Mouse (Mus musculus) kidney, postnatal 0 days (tissue): ENCODE data around the gene Camkmt. TPM values are rescaled to one million over a fixed set of nuclear protein-coding genes. Genes with fewer than 3 reads are reported as not detected.

Experiments
- ATAC-seq: fragments of 200-750 bp; cut with Nextera tagmentation; replicated peaks from 2 replicates; pipeline ENCODE4 v1.8.0; 2017; ENCODE audit warnings: low read depth, moderate number of reproducible peaks, moderate TSS enrichment, moderate library complexity; ENCODE audit not compliant: low FRiP score
- DNase-seq: peaks from one replicate; pipeline ENCODE4 v3.0.0-alpha.2; 2016; ENCODE audit warnings: low spot score
- H3K27ac ChIP-seq: fragments of 300-500 bp; sonication (generic); 2 replicates; pipeline ENCODE4 v1.5.1; 2014; ENCODE audit warnings: mild to moderate bottlenecking
- H3K27me3 ChIP-seq: fragments of 300-500 bp; sonication (generic); 2 replicates; pipeline ENCODE4 v1.6.1; 2014; ENCODE audit warnings: low read length, mixed read lengths; ENCODE audit not compliant: insufficient read depth
- H3K36me3 ChIP-seq: fragments of 300-500 bp; sonication (generic); 2 replicates; pipeline ENCODE4 v1.6.1; 2014; ENCODE audit warnings: low read length, mixed read lengths; ENCODE audit not compliant: insufficient read depth
- H3K4me1 ChIP-seq: fragments of 300-500 bp; sonication (generic); replicated peaks from 2 replicates; pipeline ENCODE4 v1.6.1; 2014; ENCODE audit warnings: antibody characterized with exemption, low read length, mixed read lengths; ENCODE audit not compliant: insufficient read depth
- H3K4me2 ChIP-seq: fragments of 300-500 bp; sonication (generic); 2 replicates; pipeline ENCODE4 v1.6.1; 2014; ENCODE audit warnings: mild to moderate bottlenecking, low read length, moderate library complexity, mixed read lengths
- H3K4me3 ChIP-seq: fragments of 300-500 bp; sonication (generic); replicated peaks from 2 replicates; pipeline ENCODE4 v1.5.1; 2014; ENCODE audit warnings: low read depth, low read length
- H3K9ac ChIP-seq: fragments of 300-500 bp; sonication (generic); 2 replicates; pipeline ENCODE4 v1.6.1; 2014; ENCODE audit warnings: low read depth, low read length
- H3K9me3 ChIP-seq: fragments of 300-500 bp; sonication (generic); replicated peaks from 2 replicates; pipeline ENCODE4 v1.6.1; 2016; ENCODE audit warnings: low read length, inconsistent platforms, mixed read lengths
- CTCF ChIP-seq: IDR thresholded peaks from 2 replicates; pipeline ENCODE4 v1.5.1; 2016; ENCODE audit warnings: antibody characterized with exemption, low read depth, mild to moderate bottlenecking, moderate library complexity
- WGBS: fragments of 180-500 bp; shearing (Covaris S2); extraction: QIAGEN DNeasy Blood & Tissue Kit; methylation state at CpG from one replicate; pipeline ENCODE4 v1.1.7; 2014; 5-methylcytosine and 5-hydroxymethylcytosine counted together
- polyA plus RNA-seq: library from polyadenylated mRNA; unstranded; fragments of >200 nt; fragmentation: Nextera tagmentation; extraction: Ambion mirVana; gene quantifications from 2 replicates; pipeline ENCODE4 v1.2.1, GENCODE M21; 2015

The Camkmt gene
- polyA plus RNA-seq, 1 experiment from 2014 or later: 14.4 TPM

GRCm38 (mm10) chr17:85138393-85138792 lies 48.0 kb downstream of the Camkmt start:
- ATAC-seq: no peak
- Histone ChIP-seq H3K9me3 (no peaks in the 10 kb centered on the region), H3K27me3 (no peaks in the 10 kb centered on the region), H3K4me1 (no peaks in the 10 kb centered on the region), H3K4me2 (no peak overlapping the region), H3K9ac (no peak overlapping the region), H3K36me3 (no peaks in the 10 kb centered on the region), H3K4me3 (no peak overlapping the region), H3K27ac (no peak overlapping the region)
- no peak for TF ChIP-seq CTCF
- WGBS: 80% methylated on average over 1 of the region's 1 CpGs
- DNase-seq: no peak

DNA sequence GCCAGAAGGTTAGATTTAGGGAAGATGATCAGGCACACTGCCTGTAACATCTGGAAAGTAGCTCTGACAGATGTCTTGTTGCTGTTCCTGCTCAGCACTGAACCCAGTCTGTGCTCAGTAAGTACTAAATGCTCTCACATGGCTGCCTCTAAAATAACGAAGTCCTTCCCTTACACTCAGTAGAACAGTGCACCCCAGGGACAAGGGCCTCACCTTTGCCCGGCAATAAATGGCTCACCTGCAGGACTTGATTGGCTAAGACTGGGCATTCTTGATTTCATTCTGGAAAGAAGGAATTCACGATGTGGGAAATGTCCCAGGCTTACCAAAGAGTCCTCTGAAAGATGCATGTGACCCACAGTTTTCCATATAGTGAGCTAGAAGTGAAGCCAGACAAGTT lies 51.3 kb downstream of the Camkmt start:
- H3K4me3 ChIP-seq: no peak overlapping the region
- no peak overlapping the region for H3K4me2 ChIP-seq
- no peak for TF ChIP-seq CTCF
- WGBS: 78% methylated on average over 3 of the region's 3 CpGs
- no peaks in the 10 kb centered on the region for H3K36me3 ChIP-seq
- no peaks in the 10 kb centered on the region for H3K9me3 ChIP-seq
- no peak overlapping the region for H3K9ac ChIP-seq
- no peaks in the 10 kb centered on the region for H3K4me1 ChIP-seq
- no peak overlapping the region for H3K27ac ChIP-seq
- ATAC-seq: no peak
- H3K27me3 ChIP-seq: no peaks in the 10 kb centered on the region
- no peak for DNase-seq

DNA sequence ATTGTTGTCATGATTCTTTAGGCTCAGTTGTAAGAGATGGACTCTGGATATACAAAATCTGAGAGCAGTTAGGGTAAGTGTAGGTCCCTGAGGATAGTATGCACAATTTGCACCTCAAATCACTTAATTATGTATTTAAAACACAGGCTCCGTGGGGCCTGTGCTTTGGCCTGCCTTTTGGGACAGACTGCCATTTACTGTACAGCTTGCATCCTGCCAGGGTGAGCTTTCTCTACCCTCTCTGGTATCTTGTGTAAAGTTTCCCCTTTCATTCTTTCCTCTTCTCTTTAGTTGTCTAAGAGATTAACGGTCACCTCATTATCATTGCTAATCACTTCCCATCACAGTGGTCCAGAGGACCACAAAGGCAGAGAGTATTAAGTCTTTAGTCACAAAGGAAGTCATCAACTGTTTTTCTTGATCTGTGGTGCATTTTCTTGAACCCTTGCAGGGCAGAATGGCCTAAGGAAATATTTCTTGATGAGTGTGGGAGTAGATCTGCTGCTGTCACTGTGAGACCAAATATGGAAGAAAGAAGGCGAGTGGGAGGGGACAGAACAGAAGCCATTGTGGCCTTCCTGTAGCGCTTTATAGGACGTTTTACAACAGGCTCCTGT lies 52.3 kb downstream of the Camkmt start:
- Histone ChIP-seq H3K4me2 (no peak overlapping the region), H3K9ac (no peak overlapping the region)
- 53% methylated on average over 5 of the region's 5 CpGs for WGBS

DNA sequence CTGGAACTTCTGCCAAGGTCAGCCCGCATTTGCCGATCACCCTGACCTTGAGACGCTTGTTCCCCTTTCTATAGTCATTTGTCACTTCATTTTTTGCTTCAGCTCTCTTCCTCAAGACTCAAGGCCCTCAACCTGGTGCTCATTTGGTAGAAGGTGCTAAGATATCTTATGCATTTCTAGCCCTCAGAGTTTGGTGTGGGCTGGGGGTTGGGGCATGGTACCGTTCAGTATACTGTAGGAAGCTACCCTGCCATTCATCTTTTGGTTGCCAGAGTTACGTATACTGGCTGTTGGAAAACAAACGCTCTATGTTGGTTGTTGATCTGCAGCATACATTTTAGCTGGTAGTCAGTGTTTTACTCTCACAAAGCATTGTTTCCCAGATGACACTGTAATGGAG lies 53.8 kb downstream of the Camkmt start:
- no peak overlapping the region for H3K27ac ChIP-seq
- no peak overlapping the region for H3K9ac ChIP-seq
- no peaks in the 10 kb centered on the region for H3K4me1 ChIP-seq
- DNase-seq (no peak), ATAC-seq (no peak)
- TF ChIP-seq CTCF: no peak
- H3K36me3 ChIP-seq: no peaks in the 10 kb centered on the region
- H3K4me2 ChIP-seq: no peak overlapping the region
- 84% methylated on average over 6 of the region's 6 CpGs for WGBS
- H3K4me3 ChIP-seq: no peak overlapping the region
- H3K9me3 ChIP-seq: no peaks in the 10 kb centered on the region
- no peaks in the 10 kb centered on the region for H3K27me3 ChIP-seq

More for the DNA sequence above, 52.3 kb downstream of the Camkmt start:
- ATAC-seq (no peak), DNase-seq (no peak)
- no peaks in the 10 kb centered on the region for H3K4me1 ChIP-seq
- no peaks in the 10 kb centered on the region for H3K27me3 ChIP-seq
- no peak for TF ChIP-seq CTCF
- H3K27ac ChIP-seq: no peak overlapping the region
- H3K9me3 ChIP-seq: no peaks in the 10 kb centered on the region
- H3K36me3 ChIP-seq: no peaks in the 10 kb centered on the region
- no peak overlapping the region for H3K4me3 ChIP-seq

- H3K27me3 ChIP-seq: no peaks in the 10 kb centered on the region
- H3K27ac ChIP-seq: no peak overlapping the region
- no peaks in the 10 kb centered on the region for H3K9me3 ChIP-seq
- no peak overlapping the region for H3K4me3 ChIP-seq
- no peak for TF ChIP-seq CTCF
- no peak overlapping the region for H3K4me2 ChIP-seq
- no peak overlapping the region for H3K9ac ChIP-seq
- WGBS: 86% methylated on average over 1 of the region's 1 CpGs
- ATAC-seq: no peak
- H3K36me3 ChIP-seq: no peaks in the 10 kb centered on the region
- no peak for DNase-seq
- no peaks in the 10 kb centered on the region for H3K4me1 ChIP-seq
Observed at GRCm38 (mm10) chr17:85148348-85148747, 58.0 kb downstream of the Camkmt start.

GRCm38 (mm10) chr17:85149211-85149738 lies 58.9 kb downstream of the Camkmt start:
- H3K4me2 ChIP-seq: no peak overlapping the region
- no peaks in the 10 kb centered on the region for H3K27me3 ChIP-seq
- no peaks in the 10 kb centered on the region for H3K4me1 ChIP-seq
- ATAC-seq: no peak
- H3K9ac ChIP-seq: no peak overlapping the region
- H3K27ac ChIP-seq: no peak overlapping the region
- no peaks in the 10 kb centered on the region for H3K9me3 ChIP-seq
- DNase-seq: no peak
- no peaks in the 10 kb centered on the region for H3K36me3 ChIP-seq
- no peak overlapping the region for H3K4me3 ChIP-seq
- 27% methylated on average over 3 of the region's 3 CpGs for WGBS
- TF ChIP-seq CTCF: no peak
